Mouse (Mus musculus) kidney, adult 2 months (tissue): ENCODE measurements at regions not wholly inside any gene's neighbourhood (a gene's known extent, or its start where the extent isn't known, plus 50 kb on each side); places are given as distances from the start of the nearest gene placed in this dataset.

Experiments used
- CTCF ChIP-seq: fragments of 200-500 bp; conservative IDR thresholded peaks from 2 replicates; pipeline ENCODE4 v1.5.1; 2011; ENCODE audit warnings: low read depth, mild to moderate bottlenecking, control low read depth, low read length, moderate library complexity, mixed read lengths; ENCODE audit not compliant: insufficient read depth, insufficient read length
- POLR2A ChIP-seq: fragments of 200-500 bp; IDR thresholded peaks from one replicate; pipeline ENCODE4 v1.6.1; 2011; ENCODE audit warnings: low read depth, low read length, control low read depth

GRCm38 (mm10) chr3:118063679-118064078 is 194.9 kb upstream of the Snx7 start:
- no peak for TF ChIP-seq POLR2A
- no peak for TF ChIP-seq CTCF
